In genomic region chr13:58475495-58475894, GRCm38 (mm10) we compare ENCODE assay signal across 11 mouse cellular contexts.
DNase-seq lines count a peak whose midpoint lies in the region; ATAC-seq and TF ChIP-seq lines count a peak whose summit lies in the region.
"Had no signal": no experiment of that assay in that cellular context is flagged by ENCODE, and none has a peak within 500 bp of the region (broad histone marks: within the 10 kb centered on the region; RNA-seq: fewer than 3 reads in every experiment).

No protein-coding gene starts in this region.

- no peaks in the 10 kb centered on the region for H3K9me3 ChIP-seq in heart, embryonic 12.5 days (replicated peaks)
- no peaks in the 10 kb centered on the region for H3K9me3 ChIP-seq in liver, postnatal 0 days (ENCODE audit: low read length)
- no peaks in the 10 kb centered on the region for H3K9me3 ChIP-seq in forebrain, embryonic 13.5 days (replicated peaks)
- H3K9me3 ChIP-seq in hindbrain, embryonic 13.5 days = no peaks in the 10 kb centered on the region
- H3K9me3 ChIP-seq: limb, embryonic 12.5 days had no signal

- 41% methylated on average over 6 of the region's 6 CpGs for WGBS in heart, embryonic 12.5 days
- WGBS in liver, postnatal 0 days (ENCODE audit: insufficient replicate concordance) = 41% methylated on average over 6 of the region's 6 CpGs
- 41% methylated on average over 6 of the region's 6 CpGs for WGBS in forebrain, embryonic 13.5 days
- 41% methylated on average over 6 of the region's 6 CpGs for WGBS in hindbrain, embryonic 13.5 days

- no peak for TF ChIP-seq CTCF in liver, postnatal 0 days (IDR thresholded peaks at IDR 0.05; ENCODE audit: low read depth)

- no peak for DNase-seq in heart, postnatal 36 days
- DNase-seq in CD4-positive helper T cell, adult 2 months (ENCODE audit: low read depth, low spot score) = peak; percentile 44
- DNase-seq in c-Kit-positive CD71-positive TER-119-positive erythroid progenitor cells, embryonic 14.5 days (ENCODE audit: low spot score) = peak; percentile 72
- DNase-seq in liver, postnatal 0 days = peak; percentile 54
- no peak for DNase-seq in frontal cortex, postnatal 14 days (ENCODE audit: low spot score in 2 of 2)
- DNase-seq: cerebellum, postnatal 25 days; kidney, adult 8-10 months had no signal

- H3K27me3 ChIP-seq in heart, embryonic 12.5 days (replicated peaks) = peaks cover 6% of the 10 kb centered on the region; the same call in 1 of the 2 replicates
- peaks cover 29% of the 10 kb centered on the region for H3K27me3 ChIP-seq in liver, postnatal 0 days (ENCODE audit: insufficient read depth, low read length)
- peaks cover 21% of the 10 kb centered on the region for H3K27me3 ChIP-seq in forebrain, embryonic 13.5 days
- H3K27me3 ChIP-seq in hindbrain, embryonic 13.5 days = peaks cover 15% of the 10 kb centered on the region

- no peak overlapping the region for H3K27ac ChIP-seq in heart, embryonic 12.5 days (ENCODE audit: poor library complexity, severe bottlenecking)
- no peak overlapping the region; the same call in 1 of the 2 replicates for H3K27ac ChIP-seq in liver, postnatal 0 days (ENCODE audit: low read depth)
- H3K27ac ChIP-seq in forebrain, embryonic 13.5 days = no peak overlapping the region
- H3K27ac ChIP-seq in hindbrain, embryonic 13.5 days = no peak overlapping the region
- H3K27ac ChIP-seq: limb, embryonic 12.5 days had no signal

- ATAC-seq in heart, embryonic 12.5 days (ENCODE audit: insufficient number of reproducible peaks, low FRiP score) = peak; percentile 96
- ATAC-seq in liver, postnatal 0 days = peak; percentile 88
- ATAC-seq in forebrain, embryonic 13.5 days = no peak
- ATAC-seq in hindbrain, embryonic 13.5 days (ENCODE audit: low FRiP score) = no peak

- H3K4me1 ChIP-seq in heart, embryonic 12.5 days (replicated peaks) = peaks cover 19% of the 10 kb centered on the region
- 0 out of 2 replicates have a peak, but pooled peaks cover 5% of the 10 kb centered on the region for H3K4me1 ChIP-seq in liver, postnatal 0 days (ENCODE audit: insufficient read depth)
- H3K4me1 ChIP-seq in forebrain, embryonic 13.5 days = peaks cover 18% of the 10 kb centered on the region
- peaks cover 17% of the 10 kb centered on the region for H3K4me1 ChIP-seq in hindbrain, embryonic 13.5 days (replicated peaks)

- H3K36me3 ChIP-seq in heart, embryonic 12.5 days = no peaks in the 10 kb centered on the region
- no peaks in the 10 kb centered on the region for H3K36me3 ChIP-seq in liver, postnatal 0 days (replicated peaks; ENCODE audit: insufficient read depth, low read length)
- H3K36me3 ChIP-seq in forebrain, embryonic 13.5 days (ENCODE audit: poor library complexity, severe bottlenecking) = no peaks in the 10 kb centered on the region
- no peaks in the 10 kb centered on the region for H3K36me3 ChIP-seq in hindbrain, embryonic 13.5 days
- H3K36me3 ChIP-seq: limb, embryonic 12.5 days had no signal

- intact Hi-C loops in heart, postnatal 36 days (cut with DNase I) = no loop called here

- no peak overlapping the region for H3K4me2 ChIP-seq in heart, embryonic 12.5 days
- H3K4me2 ChIP-seq in liver, postnatal 0 days (ENCODE audit: low read depth, low read length) = no peak overlapping the region
- H3K4me2 ChIP-seq in forebrain, embryonic 13.5 days = no peak overlapping the region
- H3K4me2 ChIP-seq in hindbrain, embryonic 13.5 days = no peak overlapping the region
- H3K4me2 ChIP-seq: limb, embryonic 12.5 days had no signal

- H3K4me3 ChIP-seq in heart, embryonic 12.5 days = no peak overlapping the region
- no peak overlapping the region for H3K4me3 ChIP-seq in liver, postnatal 0 days (ENCODE audit: low read depth, low read length)
- no peak overlapping the region for H3K4me3 ChIP-seq in forebrain, embryonic 13.5 days
- H3K4me3 ChIP-seq in hindbrain, embryonic 13.5 days = no peak overlapping the region
- H3K4me3 ChIP-seq: limb, embryonic 12.5 days had no signal

- peak; percentile 31; the same call in 1 of the 2 replicates for TF ChIP-seq EP300 in liver, postnatal 0 days (IDR thresholded peaks at IDR 0.05; ENCODE audit: low read depth)

- no peak overlapping the region for H3K9ac ChIP-seq in heart, embryonic 12.5 days
- no peak overlapping the region for H3K9ac ChIP-seq in liver, postnatal 0 days (replicated peaks)
- H3K9ac ChIP-seq in forebrain, embryonic 13.5 days = no peak overlapping the region
- no peak overlapping the region for H3K9ac ChIP-seq in hindbrain, embryonic 13.5 days
- H3K9ac ChIP-seq: limb, embryonic 12.5 days had no signal

Comparison
In these comparisons a context has a peak if more than half of its experiments do, and no peak if none do; other contexts are left out.
1. ATAC-seq: peak in heart, embryonic 12.5 days (single experiment) and liver, postnatal 0 days (single experiment); none in forebrain, embryonic 13.5 days (single experiment) and hindbrain, embryonic 13.5 days (single experiment).
2. DNase-seq: peak in CD4-positive helper T cell, adult 2 months (single experiment), c-Kit-positive CD71-positive TER-119-positive erythroid progenitor cells, embryonic 14.5 days (single experiment) and liver, postnatal 0 days (single experiment); none in heart, postnatal 36 days (0 of 2) and frontal cortex, postnatal 14 days (0 of 2).